Mouse (Mus musculus): ENCODE measurements around the gene Cartpt. TPM values are rescaled to one million over a fixed set of nuclear protein-coding genes. Genes with fewer than 3 reads are reported as not detected.

Cartpt gene
- polyA plus RNA-seq, 1 experiment from 2014 or later, result 0.49 TPM

- 37% methylated on average over 15 of the region's 15 CpGs for WGBS
- Histone ChIP-seq H3K4me1 (ENCODE audit: control insufficient read depth, insufficient read depth, low read length) (peaks cover 17% of the 10 kb centered on the region), H3K36me3 (ENCODE audit: control insufficient read depth, insufficient read depth) (no peaks in the 10 kb centered on the region), H3K4me3 (ENCODE audit: low read length) (no peak overlapping the region), H3K27ac (ENCODE audit: low read length) (no peak overlapping the region), H3K9ac (ENCODE audit: low read length) (no peak overlapping the region), H3K4me2 (ENCODE audit: low read depth, low read length) (no peak overlapping the region), H3K27me3 (ENCODE audit: control insufficient read depth, insufficient read depth, low read length) (no peaks in the 10 kb centered on the region), H3K9me3 (replicated peaks; ENCODE audit: control insufficient read depth, low read length) (no peaks in the 10 kb centered on the region)
- ATAC-seq (replicated peaks; ENCODE audit: extremely low read depth, insufficient read depth, low FRiP score), result no peak
Observed at GRCm38 (mm10) chr13:99849597-99849996, 51.3 kb downstream of the Cartpt start.

Other genes starting within 250 kb of the Cartpt start
- gene Mccc2, start 114.5 kb upstream of the Cartpt start, polyA plus RNA-seq (2015; fragmentation: Nextera tagmentation; extraction: Ambion mirVana), result 33.4 and 36.3 TPM in 2 replicates
- gene Bdp1, start 203.0 kb upstream of the Cartpt start, polyA plus RNA-seq (2015; fragmentation: Nextera tagmentation; extraction: Ambion mirVana), result 19.8 and 22.3 TPM in 2 replicates
- 84.2 and 107 TPM in 2 replicates for gene Serf1, start 206.9 kb upstream of the Cartpt start, polyA plus RNA-seq (2015; fragmentation: Nextera tagmentation; extraction: Ambion mirVana)
- gene Smn1, start 223.8 kb upstream of the Cartpt start, polyA plus RNA-seq (2015; fragmentation: Nextera tagmentation; extraction: Ambion mirVana), result 26.6 and 30.1 TPM in 2 replicates